Mouse (Mus musculus): ENCODE measurements at regions not wholly inside any gene's neighbourhood (a gene's known extent, or its start where the extent isn't known, plus 50 kb on each side); places are given as distances from the start of the nearest gene placed in this dataset.

- TF ChIP-seq EP300 (IDR thresholded peaks at IDR 0.05; ENCODE audit: low read depth) (no peak), CTCF (IDR thresholded peaks at IDR 0.05; ENCODE audit: low read depth) (no peak)
These were observed 118.0 kb upstream of the Fam3c start for GRCm38 (mm10) chr6:22474011-22474410.
